Mouse (Mus musculus): ENCODE data around the gene Ppp2r1b.

The Ppp2r1b gene

DNA sequence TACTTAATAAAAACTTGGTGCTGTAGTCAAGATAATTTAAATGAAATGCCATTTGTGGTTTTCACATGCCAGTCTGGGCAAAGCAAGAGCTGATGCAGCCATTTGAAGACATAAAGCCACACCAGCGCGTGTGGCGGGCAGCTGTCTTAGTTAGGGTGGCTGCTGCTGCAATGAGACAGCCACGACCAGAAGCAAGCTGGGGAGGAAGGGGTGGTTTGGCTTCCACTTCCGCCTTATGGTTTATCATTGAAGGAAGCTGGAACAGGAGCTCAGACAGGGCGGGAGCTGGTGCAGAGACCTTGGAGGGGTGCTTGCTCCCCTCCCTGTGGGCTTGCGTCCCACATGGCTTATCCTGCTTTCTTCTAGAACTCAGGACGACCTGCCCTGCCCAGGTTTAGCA, 20.7 kb downstream of the Ppp2r1b start:
- in situ Hi-C loops (cut with MboI, MseI), result no loop called here

DNA sequence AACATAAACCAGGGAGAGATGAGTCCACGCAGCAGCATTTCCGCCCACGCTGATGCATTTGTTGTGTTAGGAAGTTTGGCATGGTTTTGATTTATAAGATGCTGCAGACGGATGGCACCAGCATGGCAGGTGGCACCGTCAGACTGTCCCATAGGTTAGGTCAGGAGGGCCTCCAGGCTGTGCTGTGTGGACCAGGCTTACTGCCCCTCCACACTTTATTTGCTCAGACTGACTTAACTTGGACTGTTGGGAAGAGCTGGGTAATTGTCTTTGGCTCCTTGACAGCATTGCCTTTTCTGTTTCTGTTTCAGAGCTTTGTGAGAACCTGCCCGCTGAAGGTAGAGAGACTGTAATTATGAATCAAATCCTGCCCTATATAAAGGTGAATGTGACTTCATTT, 21.9 kb downstream of the Ppp2r1b start:
- in situ Hi-C loops (cut with MboI, MseI), result no loop called here

DNA sequence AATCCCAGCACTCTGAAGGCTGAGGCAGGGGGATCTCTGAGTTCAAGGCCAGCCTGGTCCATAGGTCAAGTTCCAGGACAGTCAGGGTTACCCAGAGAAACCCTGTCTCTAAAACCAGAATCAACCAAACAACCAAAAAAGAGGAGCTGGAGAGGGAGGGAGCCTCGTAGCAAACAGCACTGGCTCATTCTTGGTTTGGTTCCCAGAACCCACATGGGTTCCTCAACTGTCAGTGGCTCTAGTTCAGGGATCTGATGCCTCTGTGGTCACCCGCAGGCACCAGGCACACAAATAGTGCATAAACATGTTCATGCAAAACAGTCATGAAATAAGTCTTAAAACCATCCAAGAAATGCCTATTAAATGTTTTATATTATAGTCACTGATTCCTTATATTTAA, 23.1 kb downstream of the Ppp2r1b start:
- in situ Hi-C loops (cut with MboI, MseI), result no loop called here

DNA sequence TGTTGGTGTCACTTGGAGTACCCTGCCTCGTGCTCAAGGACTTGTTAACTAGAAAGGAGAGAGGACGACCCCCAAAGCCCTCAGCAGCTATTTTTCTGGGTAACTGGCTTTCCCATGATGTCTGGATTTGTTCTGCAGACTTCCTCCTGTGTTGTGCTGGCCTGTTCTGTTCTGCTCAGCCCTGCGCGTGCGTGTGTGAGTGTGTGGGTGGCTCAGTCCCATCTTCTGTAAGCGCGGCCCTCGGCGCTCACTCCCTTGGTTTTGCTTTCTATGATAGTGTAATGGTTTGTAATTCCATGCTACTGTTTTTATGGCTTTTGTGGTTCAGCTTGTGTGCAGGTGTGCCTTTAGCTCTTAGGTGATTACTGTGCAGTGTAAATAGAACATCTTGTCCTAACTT, 28.1 kb downstream of the Ppp2r1b start:
- in situ Hi-C loops (cut with MboI, MseI), result no loop called here

DNA sequence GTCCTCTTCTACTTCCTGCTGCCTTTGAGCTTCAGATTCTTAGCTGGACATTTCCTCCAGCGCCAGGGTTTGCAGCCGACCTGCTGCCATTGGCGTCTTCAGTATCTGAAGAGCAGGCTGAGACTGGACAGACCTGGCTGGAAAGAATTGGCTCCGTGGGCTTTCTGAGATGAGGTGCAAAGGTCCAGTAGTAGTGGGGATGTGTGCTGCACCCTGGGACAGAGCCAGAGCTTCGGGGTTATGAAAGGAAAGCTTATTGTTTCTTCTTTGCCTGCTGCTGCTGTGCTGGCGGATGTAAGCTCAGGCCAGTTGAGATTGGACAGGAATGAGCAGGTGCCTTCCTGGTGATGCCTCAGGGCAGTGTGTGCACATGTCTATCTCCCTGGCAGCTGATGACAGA, 28.9 kb downstream of the Ppp2r1b start:
- in situ Hi-C loops (cut with MboI, MseI), result no loop called here

DNA sequence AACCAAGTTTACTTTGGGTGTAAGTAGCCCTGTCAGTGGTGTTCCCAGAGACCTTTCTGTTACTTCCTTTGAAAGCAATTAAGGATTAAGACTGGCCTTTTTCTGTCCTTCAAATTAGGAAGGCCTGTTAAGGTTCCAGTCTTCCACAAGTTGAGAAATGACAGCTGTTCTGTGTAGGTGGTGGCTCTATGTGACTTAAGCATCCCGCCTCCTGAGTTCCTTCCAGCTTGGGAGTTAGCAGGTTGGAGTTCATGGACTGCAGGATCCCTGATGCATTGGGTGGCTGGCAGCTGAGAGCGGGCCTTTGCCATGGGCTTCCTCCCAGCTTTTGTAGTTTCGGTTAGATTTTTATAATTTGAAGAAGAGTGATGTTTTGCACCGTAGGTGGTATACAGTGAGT, 30.4 kb downstream of the Ppp2r1b start:
- in situ Hi-C loops (cut with MboI, MseI), result no loop called here

DNA sequence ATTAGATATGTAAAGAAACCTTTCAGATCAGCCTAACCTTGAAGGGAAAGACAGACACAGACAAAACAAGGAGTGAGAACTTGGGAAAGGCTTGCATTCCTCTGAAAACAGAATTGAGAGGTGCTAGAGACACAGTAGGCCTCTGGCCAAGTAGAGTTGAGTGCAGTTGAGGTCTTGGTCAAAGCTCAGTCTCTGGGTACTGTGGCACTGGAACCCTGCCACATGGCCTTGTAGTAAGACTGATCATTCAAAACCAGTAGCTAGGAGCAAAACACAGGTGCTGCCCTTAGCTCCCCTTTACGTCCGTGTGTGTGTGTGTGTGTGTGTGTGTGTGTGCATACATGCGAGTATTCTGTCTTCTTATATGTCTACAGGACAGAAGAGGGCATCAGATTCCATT, 31.2 kb downstream of the Ppp2r1b start:
- in situ Hi-C loops (cut with MboI, MseI), result no loop called here

DNA sequence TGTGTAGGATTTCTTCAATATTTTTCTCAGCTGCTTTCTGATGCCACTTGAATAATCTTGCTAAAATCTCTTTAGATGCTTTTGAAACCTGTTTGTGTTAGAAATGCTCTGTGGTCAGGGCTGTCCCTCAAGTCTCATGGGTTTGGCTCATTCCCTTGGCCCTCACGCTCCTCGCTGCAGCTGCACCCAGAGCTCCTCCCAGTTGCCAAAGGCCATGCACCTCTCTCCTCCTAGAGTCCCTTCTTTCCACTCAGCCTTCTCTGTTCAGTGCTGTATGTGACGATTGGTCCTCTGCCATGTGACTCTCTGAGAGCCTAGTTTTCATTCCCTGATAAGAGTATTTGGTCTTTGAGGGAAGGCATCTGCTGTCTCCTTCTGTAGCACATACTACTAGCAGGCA, 32.3 kb downstream of the Ppp2r1b start:
- in situ Hi-C loops (cut with MboI, MseI), result no loop called here

DNA sequence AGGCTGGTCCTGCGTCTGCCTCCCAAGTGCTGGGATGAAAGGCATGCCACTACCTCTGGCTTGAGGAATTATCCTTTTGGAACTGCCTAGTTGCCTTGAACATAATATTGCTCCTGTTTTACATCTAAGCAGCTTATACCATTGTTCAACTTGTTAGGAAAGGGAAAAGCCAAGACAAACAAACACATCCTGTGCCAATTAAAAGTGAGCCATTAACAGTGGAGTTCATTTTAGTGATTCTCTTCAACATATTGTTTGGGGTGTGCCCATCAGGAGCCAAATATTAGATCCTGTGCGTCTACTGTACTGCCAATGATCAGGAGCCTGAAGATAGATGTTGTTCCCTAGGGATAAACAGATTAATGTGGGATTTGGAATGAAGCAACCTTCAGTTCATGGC, 37.1 kb downstream of the Ppp2r1b start:
- in situ Hi-C loops (cut with MboI, MseI), result no loop called here

DNA sequence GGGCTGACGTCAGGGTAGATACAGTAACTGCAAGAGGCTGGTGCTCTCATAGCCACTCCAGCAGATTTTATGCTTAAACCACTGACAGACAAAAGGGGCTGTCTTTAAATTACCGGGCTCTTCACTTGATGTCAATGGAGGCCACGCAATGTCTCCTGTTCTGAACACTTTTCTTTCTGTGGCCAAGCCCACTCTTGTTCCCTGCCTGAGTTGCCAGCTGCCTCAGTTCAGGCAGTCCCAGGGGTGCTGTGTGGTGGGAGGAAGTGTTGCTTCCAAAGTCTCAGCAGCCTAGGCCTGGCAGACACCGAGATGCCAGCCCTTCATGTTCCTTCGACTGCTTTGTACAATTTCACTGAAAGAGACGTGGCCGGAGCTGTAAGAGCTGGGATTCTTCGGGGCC, 39.0 kb downstream of the Ppp2r1b start:
- in situ Hi-C loops (cut with MboI, MseI), result no loop called here

DNA sequence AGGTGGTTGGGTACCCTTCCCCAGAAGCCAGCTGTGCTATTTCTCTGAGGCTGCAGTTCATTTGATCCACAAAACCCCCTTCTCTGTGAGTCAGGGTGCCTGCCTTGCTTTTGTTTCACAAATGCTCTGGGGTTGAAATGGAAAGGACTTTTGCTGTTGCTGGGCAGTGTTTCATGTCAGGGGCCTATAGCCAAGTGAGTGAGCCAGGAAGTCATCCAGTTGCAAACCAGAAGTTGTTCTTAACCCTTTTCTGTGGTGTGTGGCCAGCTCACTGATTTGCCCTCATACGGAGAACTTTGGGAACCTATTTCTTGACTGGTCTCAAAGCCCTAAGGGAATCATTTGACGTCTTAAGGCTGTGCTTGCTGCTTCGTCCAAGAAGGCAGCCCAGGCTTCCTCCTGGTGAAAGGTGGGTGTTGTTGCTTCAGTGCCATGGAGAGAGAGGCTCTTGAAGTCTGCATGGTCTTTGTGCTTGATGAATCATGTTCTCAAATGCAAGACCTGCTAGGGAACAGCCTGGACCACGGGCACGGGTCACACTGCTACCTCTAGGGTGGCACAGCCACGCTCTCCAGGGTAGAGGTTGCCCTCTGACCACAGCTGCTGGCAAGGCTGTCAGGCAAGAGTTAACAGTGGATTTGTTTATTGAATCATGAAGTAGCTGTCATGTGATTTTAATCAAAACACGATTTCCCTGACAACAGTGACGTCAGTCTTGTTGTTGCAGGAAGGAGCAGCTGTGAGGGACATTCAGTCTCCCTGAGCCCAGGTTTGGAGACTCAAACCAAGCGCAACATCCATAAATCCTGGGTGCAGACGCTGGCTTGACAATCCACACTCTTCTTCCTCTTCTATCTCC, 39.9 kb downstream of the Ppp2r1b start:
- in situ Hi-C loops (cut with MboI, MseI), result no loop called here

DNA sequence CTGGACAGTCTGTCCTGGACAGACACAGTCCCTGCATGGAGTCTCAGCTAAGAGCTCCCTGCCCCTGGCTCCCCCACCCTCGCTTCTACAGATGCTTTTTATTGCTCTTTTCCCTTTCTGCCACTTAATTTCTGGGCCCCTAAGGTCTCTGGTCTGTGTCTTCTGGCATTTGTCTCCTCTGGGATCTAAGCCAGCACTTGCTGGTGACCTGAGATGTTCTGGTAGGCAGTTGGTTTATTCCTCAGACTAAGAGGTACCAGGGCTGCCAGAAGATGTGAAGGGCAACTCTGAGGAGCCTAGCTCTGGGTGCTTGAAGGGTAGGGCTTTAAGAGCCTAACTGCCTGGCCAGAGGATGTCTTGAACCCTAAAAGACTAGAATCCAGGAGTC, 40.5 kb downstream of the Ppp2r1b start:
- in situ Hi-C loops (cut with MboI, MseI), result no loop called here

DNA sequence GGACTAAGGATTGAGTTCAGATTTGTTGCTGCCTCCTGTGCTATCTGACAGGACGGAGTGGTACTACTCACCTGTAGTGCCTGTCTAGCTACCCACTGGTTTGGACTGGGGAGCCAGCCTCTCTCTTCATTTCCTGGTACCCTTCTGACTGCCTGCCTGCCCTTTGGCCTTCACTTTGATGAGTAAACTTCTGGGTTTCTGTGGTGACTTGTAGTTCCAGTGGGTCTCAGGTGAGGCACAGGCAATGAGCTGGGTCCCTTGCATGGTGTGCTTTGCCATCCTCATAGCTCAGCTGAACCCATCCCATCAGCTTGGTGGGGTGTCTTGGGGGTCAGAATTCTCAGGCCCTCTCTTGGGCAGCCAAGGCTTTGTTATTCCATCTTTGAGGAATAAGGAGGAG, 41.8 kb downstream of the Ppp2r1b start:
- in situ Hi-C loops (cut with MboI, MseI), result no loop called here

DNA sequence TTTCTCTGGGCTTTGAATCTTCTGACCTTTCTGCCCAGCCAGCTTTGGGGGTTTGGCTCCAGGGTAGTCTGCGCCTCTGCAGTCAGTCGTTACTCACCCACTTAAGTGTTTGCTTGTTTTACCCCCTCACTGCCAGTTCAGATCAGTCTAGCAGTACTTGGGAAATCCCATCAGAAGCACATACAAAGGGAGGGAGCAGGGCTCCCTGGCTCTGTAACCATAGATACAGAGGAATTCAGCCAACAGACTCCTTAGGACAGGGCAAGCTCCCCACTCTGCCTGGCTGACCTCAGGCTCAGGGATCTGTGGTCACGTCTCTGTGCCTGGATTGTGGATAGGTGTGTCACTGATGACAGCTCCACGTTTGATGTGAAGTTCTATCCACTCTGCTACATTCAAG, 42.2 kb downstream of the Ppp2r1b start:
- in situ Hi-C loops (cut with MboI, MseI), result no loop called here

DNA sequence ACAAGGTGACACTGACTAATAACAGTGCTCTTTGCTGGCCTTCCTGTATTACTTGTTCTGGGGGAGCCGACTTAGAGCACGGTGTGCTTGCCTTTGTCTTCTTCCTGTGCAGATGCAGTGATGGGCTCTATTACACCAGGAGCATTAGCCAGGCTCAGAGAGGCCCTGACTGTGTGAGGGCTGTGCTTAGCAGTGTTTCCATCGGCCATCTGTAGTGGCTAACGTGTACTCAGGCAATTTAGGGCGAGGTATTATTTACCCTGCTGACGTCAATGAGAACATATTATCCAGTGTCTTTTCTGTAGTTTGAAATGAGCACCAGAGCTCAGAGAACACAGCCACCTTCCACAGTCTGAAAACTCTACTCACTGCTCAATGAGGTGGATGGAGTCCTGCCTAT, 44.1 kb downstream of the Ppp2r1b start:
- in situ Hi-C loops (cut with MboI, MseI), result no loop called here

DNA sequence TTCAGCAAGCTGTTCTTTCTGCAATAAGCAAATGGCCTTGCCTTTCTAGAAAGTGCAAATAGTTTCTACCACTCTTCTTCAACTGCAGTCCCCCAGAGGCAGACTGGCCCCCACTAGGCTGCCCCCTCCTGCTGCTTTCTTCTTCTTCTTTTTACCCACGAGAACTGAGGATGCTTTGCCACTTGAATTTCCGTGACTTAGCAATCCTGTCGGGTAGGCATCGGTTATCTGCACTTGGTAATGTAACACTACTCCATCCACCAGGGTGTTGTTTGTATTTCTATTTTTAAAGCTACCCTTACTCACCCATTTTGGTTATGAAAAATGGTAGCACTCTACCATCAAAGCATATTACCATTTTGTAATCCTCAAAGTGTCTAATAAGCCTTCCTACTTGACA, 44.9 kb downstream of the Ppp2r1b start:
- in situ Hi-C loops (cut with MboI, MseI), result no loop called here

DNA sequence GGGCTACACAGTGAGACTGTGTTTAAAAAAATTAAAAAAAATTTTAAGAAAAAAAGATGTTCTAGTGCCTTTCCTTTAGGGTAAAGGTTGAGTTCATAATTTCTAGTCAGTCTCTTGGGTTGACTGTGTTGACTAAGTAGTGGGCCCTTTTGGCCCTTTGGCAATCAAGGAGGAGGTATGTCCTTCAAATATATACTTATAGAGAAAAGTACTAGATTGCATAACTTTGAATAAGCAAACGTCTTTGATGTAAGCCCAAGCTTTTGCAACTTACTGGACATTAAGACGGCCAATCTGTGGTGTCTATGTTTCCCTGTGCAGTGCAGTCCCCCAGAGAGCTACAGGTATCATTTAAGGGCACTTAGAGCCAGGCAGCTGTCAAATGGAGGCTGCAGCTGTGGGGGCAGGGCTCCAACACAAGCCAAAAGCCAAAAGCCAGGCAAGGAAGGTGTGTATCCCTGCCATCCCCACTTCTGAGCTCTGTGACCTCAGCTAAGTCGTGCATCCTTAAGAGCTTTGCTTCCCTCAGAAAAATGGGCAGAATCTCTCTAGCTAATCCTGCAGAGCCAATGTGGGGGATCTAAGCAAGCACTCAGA, 45.5 kb downstream of the Ppp2r1b start:
- in situ Hi-C loops (cut with MboI, MseI), result no loop called here

DNA sequence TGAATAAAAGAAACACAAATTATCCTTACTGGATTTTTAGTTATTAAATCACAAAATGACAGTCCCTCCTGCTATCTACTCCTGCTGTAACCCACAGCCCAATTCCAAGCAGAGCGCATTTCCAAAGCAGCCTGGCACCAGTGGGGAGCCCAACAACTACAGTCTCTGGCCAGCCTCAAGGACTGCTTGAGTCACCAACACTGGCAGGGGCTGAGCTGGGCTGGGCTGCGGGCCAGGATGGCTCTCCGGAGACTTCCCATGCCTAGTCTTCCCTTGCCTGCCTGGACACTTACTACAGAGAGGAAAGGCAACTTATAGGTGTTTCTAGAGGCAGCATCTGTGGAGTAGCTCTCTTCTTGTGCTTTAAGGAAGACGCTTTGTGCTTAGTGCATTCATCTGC, 48.6 kb downstream of the Ppp2r1b start:
- in situ Hi-C loops (cut with MboI, MseI), result no loop called here

DNA sequence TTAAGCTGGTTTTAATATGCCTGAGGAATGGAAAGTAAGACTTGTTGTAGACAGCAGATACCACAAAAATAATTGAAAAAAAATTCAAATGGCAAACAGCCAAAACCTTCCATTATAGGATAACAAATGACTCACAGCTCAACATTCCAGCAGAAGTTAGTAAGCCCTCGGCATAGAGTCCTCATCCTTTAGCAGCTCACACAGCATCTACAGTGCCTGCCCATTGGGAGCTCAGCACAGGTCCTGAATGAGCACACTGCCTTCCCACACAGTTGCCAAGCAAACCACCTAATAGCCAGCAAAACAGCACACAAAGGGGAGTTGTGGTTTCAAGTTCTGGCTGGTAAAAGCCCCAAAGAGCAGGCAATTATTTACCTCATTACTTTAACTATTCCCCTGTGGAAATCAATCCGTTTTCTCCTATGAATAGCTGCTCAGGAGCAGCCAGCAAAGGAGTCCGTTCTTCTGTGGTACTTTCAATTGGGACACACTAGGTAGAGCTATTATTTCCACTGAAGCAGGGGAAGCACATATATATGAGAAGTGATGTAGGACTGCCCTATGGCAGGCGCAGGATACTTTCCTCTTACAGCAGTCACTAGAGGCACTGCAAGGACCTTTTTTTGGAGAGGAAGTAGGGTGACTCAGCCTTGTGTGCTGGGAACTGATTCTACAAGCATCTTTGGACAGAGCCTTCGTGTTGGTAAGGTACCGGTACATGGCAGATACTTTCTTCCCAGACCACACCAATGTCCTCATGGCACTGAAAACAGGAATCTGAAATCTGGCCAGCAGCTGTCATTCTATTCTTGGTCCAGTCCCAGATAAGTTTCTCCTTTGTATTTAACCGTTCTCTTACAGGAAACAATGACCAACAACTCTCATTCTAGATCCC, 55.2 kb downstream of the Ppp2r1b start:
- in situ Hi-C loops (cut with MboI, MseI), result no loop called here

DNA sequence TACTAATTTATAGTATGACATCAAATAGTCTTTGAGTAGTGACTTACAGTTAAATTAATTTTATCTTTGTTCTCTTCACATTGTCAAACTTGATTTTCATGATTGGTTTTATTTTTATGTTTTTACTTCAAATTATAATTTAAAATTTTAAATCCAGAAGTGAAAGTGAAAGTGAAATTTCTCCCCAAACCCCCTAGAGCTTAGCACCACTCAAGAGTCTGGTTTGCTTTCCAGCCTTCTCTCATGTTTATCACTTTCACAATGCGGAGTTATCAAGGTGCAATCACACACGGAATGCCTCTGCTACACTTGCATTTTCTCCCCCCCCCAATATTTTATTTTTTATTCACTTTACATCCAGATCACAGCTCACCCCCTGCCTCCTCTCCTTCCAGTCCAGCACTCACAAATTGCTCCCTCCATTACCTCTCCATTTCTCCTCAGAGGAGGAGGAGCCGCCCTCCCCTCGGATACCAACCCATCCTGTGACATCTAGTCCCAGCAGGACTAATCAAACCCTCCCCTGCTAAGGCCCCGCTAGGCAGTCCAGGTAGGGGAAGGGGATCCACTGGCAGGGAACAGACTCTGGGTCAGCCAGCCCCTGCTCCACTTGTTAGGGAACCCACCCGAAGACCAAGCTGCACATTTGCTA, 59.2 kb downstream of the Ppp2r1b start:
- in situ Hi-C loops (cut with MboI, MseI), result no loop called here

DNA sequence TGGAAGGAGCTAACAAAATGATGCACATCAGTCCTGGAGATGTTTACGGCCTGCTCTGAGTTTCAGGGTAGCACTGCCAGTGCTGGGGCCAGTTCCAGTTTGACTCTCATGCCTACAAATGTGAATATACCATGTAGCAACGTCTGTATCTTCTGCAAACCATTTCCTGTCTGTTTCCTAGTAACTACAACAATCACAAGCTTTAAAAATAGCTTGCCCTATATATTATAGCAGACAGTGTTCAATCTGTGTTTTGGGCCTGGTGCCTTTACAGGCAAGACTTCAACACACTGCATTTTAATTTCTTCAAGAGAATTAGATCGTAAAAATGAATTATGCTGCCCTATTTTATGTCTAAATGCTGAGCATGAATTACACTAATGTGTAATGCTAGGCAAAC, 60.2 kb downstream of the Ppp2r1b start:
- in situ Hi-C loops (cut with MboI, MseI), result no loop called here

DNA sequence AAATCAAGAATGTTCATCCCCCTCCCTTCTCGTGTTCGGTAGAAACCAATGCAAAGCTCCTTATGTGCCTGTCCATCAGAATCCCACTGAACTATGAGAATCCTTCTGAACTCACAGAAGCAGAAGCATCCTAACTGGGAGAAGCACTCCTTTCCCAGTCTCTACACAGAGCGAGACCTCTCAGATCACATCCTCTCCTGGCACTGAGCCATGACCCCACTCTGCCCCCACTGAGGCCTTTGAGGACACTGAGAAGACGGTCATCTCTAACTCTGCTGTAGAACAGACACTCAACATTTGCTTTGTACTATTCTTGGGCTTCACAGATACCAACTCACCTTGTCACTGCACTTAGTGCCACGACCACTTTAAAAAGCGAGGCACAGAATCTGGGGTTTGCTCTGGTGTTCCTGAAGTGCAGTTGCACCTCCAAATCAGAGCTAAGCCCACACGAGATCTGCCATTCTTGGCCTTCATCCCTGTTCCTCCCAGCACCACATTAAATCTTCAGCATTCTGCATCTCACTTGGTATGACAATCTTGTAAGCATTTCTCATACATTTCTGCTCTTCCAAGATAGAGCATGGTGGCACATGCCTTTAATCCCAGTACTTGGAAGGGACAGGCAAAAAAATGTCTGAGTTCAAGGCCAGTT, 66.9 kb downstream of the Ppp2r1b start:
- in situ Hi-C loops (cut with MboI, MseI), result no loop called here

Measured in T-helper 1 cell (primary cell).